ENCODE assay signal across 8 mouse cellular contexts in genomic region chr3:49756870-49757625, GRCm38 (mm10). TPM values are rescaled to one million over a fixed set of nuclear protein-coding genes. Genes with fewer than 3 reads are reported as not detected.
DNase-seq lines count a peak whose midpoint lies in the region; ATAC-seq and TF ChIP-seq lines count a peak whose summit lies in the region.

Pcdh18 (minus strand) TSS chr3:49757325.

- peak within 1 kb of the TSS; percentile 66 for H3K4me2 ChIP-seq in embryonic facial prominence, embryonic 14.5 days (ENCODE audit: low read depth, low read length)
- peak within 1 kb of the TSS; percentile 58 for H3K4me2 ChIP-seq in kidney, embryonic 14.5 days (replicated peaks; ENCODE audit: low read depth, low read length)
- peak within 1 kb of the TSS; percentile 62 for H3K4me2 ChIP-seq in liver, embryonic 13.5 days
- peak within 1 kb of the TSS; percentile 91 for H3K4me2 ChIP-seq in neural tube, embryonic 15.5 days

- DNase-seq in layer of hippocampus, adult 2 months (ENCODE audit: low spot score in 2 of 2): peak; percentile 36 to 50
- no peak for DNase-seq in layer of hippocampus, adult 9-11 months
- peak; percentile 99 for DNase-seq in embryonic facial prominence, embryonic 14.5 days (ENCODE audit: low spot score)
- peak; percentile 92 for DNase-seq in heart, embryonic 10.5 days (ENCODE audit: low spot score)
- no peak for DNase-seq in liver, embryonic 13.5 days
- peak; percentile 88 to 91 for DNase-seq in urinary bladder, postnatal 4 days (ENCODE audit: low spot score in 2 of 2)

- peak within 1 kb of the TSS; percentile 94 for H3K9ac ChIP-seq in embryonic facial prominence, embryonic 14.5 days (ENCODE audit: low read depth, low read length)
- H3K9ac ChIP-seq in kidney, embryonic 14.5 days (ENCODE audit: low read depth, low read length): peak within 1 kb of the TSS; percentile 69
- peak within 1 kb of the TSS; percentile 36; the same call in 1 of the 2 replicates for H3K9ac ChIP-seq in liver, embryonic 13.5 days
- H3K9ac ChIP-seq in neural tube, embryonic 15.5 days (replicated peaks): peak within 1 kb of the TSS; percentile 68

- no peaks in the 10 kb centered on the region for H3K9me3 ChIP-seq in embryonic facial prominence, embryonic 14.5 days (ENCODE audit: control insufficient read depth, low read length)
- H3K9me3 ChIP-seq in heart, embryonic 10.5 days: no peaks in the 10 kb centered on the region
- no peaks in the 10 kb centered on the region for H3K9me3 ChIP-seq in kidney, embryonic 14.5 days (ENCODE audit: control insufficient read depth, low read length)
- no peaks in the 10 kb centered on the region for H3K9me3 ChIP-seq in liver, embryonic 13.5 days (replicated peaks)
- H3K9me3 ChIP-seq in neural tube, embryonic 15.5 days (replicated peaks): no peaks in the 10 kb centered on the region

- peaks cover 32% of the 10 kb centered on the region for H3K36me3 ChIP-seq in embryonic facial prominence, embryonic 14.5 days (ENCODE audit: control insufficient read depth, insufficient read depth, low read length)
- H3K36me3 ChIP-seq in heart, embryonic 10.5 days: peaks cover 18% of the 10 kb centered on the region; the same call in 1 of the 2 replicates
- H3K36me3 ChIP-seq in kidney, embryonic 14.5 days (ENCODE audit: control insufficient read depth, insufficient read depth, low read length): peaks cover 19% of the 10 kb centered on the region
- no peaks in the 10 kb centered on the region for H3K36me3 ChIP-seq in liver, embryonic 13.5 days
- no peaks in the 10 kb centered on the region for H3K36me3 ChIP-seq in neural tube, embryonic 15.5 days

- peak; percentile 95 for ATAC-seq in embryonic facial prominence, embryonic 14.5 days (ENCODE audit: low read depth)
- ATAC-seq in kidney, embryonic 14.5 days (ENCODE audit: low FRiP score, low TSS enrichment): peak; percentile 95
- 0 out of 2 replicates have a peak, but pooled peaks have one; percentile 10 for ATAC-seq in liver, embryonic 13.5 days (ENCODE audit: low read depth)
- peak; percentile 91 for ATAC-seq in neural tube, embryonic 15.5 days (ENCODE audit: low FRiP score)

- H3K4me3 ChIP-seq in layer of hippocampus, adult 2 months: peak within 1 kb of the TSS; percentile 58
- peak within 1 kb of the TSS; percentile 85 for H3K4me3 ChIP-seq in embryonic facial prominence, embryonic 14.5 days (ENCODE audit: low read depth, low read length)
- peak within 1 kb of the TSS; percentile 72 for H3K4me3 ChIP-seq in heart, embryonic 10.5 days
- peak within 1 kb of the TSS; percentile 76 for H3K4me3 ChIP-seq in kidney, embryonic 14.5 days (ENCODE audit: low read length)
- H3K4me3 ChIP-seq in liver, embryonic 13.5 days (replicated peaks): peak within 1 kb of the TSS; percentile 47
- H3K4me3 ChIP-seq in neural tube, embryonic 15.5 days (replicated peaks): peak within 1 kb of the TSS; percentile 68

- no peaks in the 10 kb centered on the region for H3K27me3 ChIP-seq in embryonic facial prominence, embryonic 14.5 days (replicated peaks; ENCODE audit: control insufficient read depth, insufficient read depth, low read length)
- no peaks in the 10 kb centered on the region for H3K27me3 ChIP-seq in heart, embryonic 10.5 days (ENCODE audit: insufficient read depth, poor library complexity, severe bottlenecking)
- no peaks in the 10 kb centered on the region for H3K27me3 ChIP-seq in kidney, embryonic 14.5 days (ENCODE audit: control insufficient read depth, insufficient read depth, low read length)
- H3K27me3 ChIP-seq in liver, embryonic 13.5 days: peaks cover 22% of the 10 kb centered on the region
- no peaks in the 10 kb centered on the region for H3K27me3 ChIP-seq in neural tube, embryonic 15.5 days (replicated peaks)

- 1% methylated on average over 43 of the region's 43 CpGs for WGBS in embryonic facial prominence, embryonic 14.5 days
- WGBS in heart, embryonic 10.5 days: under 1% methylated on average over 43 of the region's 43 CpGs
- whole genome bisulfite sequencing in kidney, embryonic 14.5 days: under 1% methylated on average over 43 of the region's 43 CpGs
- WGBS in liver, embryonic 13.5 days (ENCODE audit: insufficient replicate concordance): 1% methylated on average over 43 of the region's 43 CpGs
- WGBS in neural tube, embryonic 15.5 days: under 1% methylated on average over 43 of the region's 43 CpGs

- peak within 1 kb of the TSS; percentile 76 for H3K27ac ChIP-seq in layer of hippocampus, adult 2 months
- peak within 1 kb of the TSS; percentile 99 for H3K27ac ChIP-seq in embryonic facial prominence, embryonic 14.5 days (replicated peaks; ENCODE audit: low read depth, low read length)
- peak within 1 kb of the TSS; percentile 84 for H3K27ac ChIP-seq in heart, embryonic 10.5 days
- H3K27ac ChIP-seq in kidney, embryonic 14.5 days (ENCODE audit: low read depth, low read length): peak within 1 kb of the TSS; percentile 97
- peak within 1 kb of the TSS; percentile 34; the same call in 1 of the 2 replicates for H3K27ac ChIP-seq in liver, embryonic 13.5 days
- peak within 1 kb of the TSS; percentile 90 for H3K27ac ChIP-seq in neural tube, embryonic 15.5 days (replicated peaks)

- H3K4me1 ChIP-seq in embryonic facial prominence, embryonic 14.5 days (ENCODE audit: control insufficient read depth, insufficient read depth, low read length): peaks cover 12% of the 10 kb centered on the region
- peaks cover 17% of the 10 kb centered on the region for H3K4me1 ChIP-seq in heart, embryonic 10.5 days
- H3K4me1 ChIP-seq in kidney, embryonic 14.5 days (ENCODE audit: control insufficient read depth, insufficient read depth, low read length): 0 out of 2 replicates have a peak, but pooled peaks cover 5% of the 10 kb centered on the region
- no peaks in the 10 kb centered on the region for H3K4me1 ChIP-seq in liver, embryonic 13.5 days (replicated peaks)
- H3K4me1 ChIP-seq in neural tube, embryonic 15.5 days: peaks cover 28% of the 10 kb centered on the region

- 0 out of 2 replicates have a peak, but pooled peaks have one; percentile 27 for TF ChIP-seq CTCF in layer of hippocampus, adult 2 months (conservative IDR thresholded peaks at IDR 0.05)

RNA-seq across cellular contexts. Expression of gene Pcdh18, which starts in this region (rescaled TPM):
- total RNA-seq in layer of hippocampus, adult 2 months (2021): 1 to 10 TPM; 2.8 to 3.5 TPM
- polyA plus RNA-seq in embryonic facial prominence, embryonic 14.5 days (2014; fragmentation: Nextera tagmentation; extraction: Ambion mirVana): 82.4 and 98.9 TPM in 2 replicates
- 18.4 and 37.1 TPM in 2 replicates for polyA plus RNA-seq in heart, embryonic 10.5 days (2016; fragmentation: Nextera tagmentation; extraction: Ambion mirVana)
- polyA plus RNA-seq in kidney, embryonic 14.5 days (2014; fragmentation: Nextera tagmentation; extraction: Ambion mirVana): 29.4 and 48.9 TPM in 2 replicates
- 2.7 and 4.0 TPM in 2 replicates for polyA plus RNA-seq in liver, embryonic 13.5 days (2015; fragmentation: Nextera tagmentation; extraction: Ambion mirVana)
- 25.6 and 28.8 TPM in 2 replicates for polyA plus RNA-seq in neural tube, embryonic 15.5 days (2015; fragmentation: Nextera tagmentation; extraction: Ambion mirVana)

Comparison
In these comparisons a context has a peak if more than half of its experiments do, and no peak if none do; other contexts are left out.
1. DNase-seq: peak in layer of hippocampus, adult 2 months (2 of 2), embryonic facial prominence, embryonic 14.5 days (single experiment), heart, embryonic 10.5 days (single experiment) and urinary bladder, postnatal 4 days (2 of 2); none in layer of hippocampus, adult 9-11 months (single experiment) and liver, embryonic 13.5 days (single experiment).
2. H3K27ac ChIP-seq: peak in every context shown above with its lines; median percentile 99 in embryonic facial prominence, embryonic 14.5 days; 97 in kidney, embryonic 14.5 days; 90 in neural tube, embryonic 15.5 days; 84 in heart, embryonic 10.5 days; 76 in layer of hippocampus, adult 2 months; 34 in liver, embryonic 13.5 days.
3. ATAC-seq: peak in every context shown above with its lines; median percentile 95 in embryonic facial prominence, embryonic 14.5 days; 95 in kidney, embryonic 14.5 days; 91 in neural tube, embryonic 15.5 days; 10 in liver, embryonic 13.5 days.
4. H3K9ac ChIP-seq: peak in every context shown above with its lines; median percentile 94 in embryonic facial prominence, embryonic 14.5 days; 69 in kidney, embryonic 14.5 days; 68 in neural tube, embryonic 15.5 days; 36 in liver, embryonic 13.5 days.
5. Peak in every context shown above with its lines, with median percentiles within 50 percentile points of each other: H3K4me3 ChIP-seq and H3K4me2 ChIP-seq.